Mouse (Mus musculus) MEL (cell line): ENCODE results near the gene Axin2. TPM values are rescaled to one million over a fixed set of nuclear protein-coding genes. Genes with fewer than 3 reads are reported as not detected.

Source experiments
- DNase-seq: peaks from one replicate; pipeline ENCODE4 v3.0.0; 2011; ENCODE audit warnings: low read depth, low spot score
- H3K27ac ChIP-seq: 2 replicates; pipeline ENCODE4 v1.5.1; 2012; ENCODE audit warnings: low read depth, mild to moderate bottlenecking, control low read depth, low read length, moderate library complexity; ENCODE audit not compliant: control insufficient read depth
- H3K27me3 ChIP-seq, 2 experiments: fragments of 150-350 bp in 1 of 2; sonication (generic) in 1 of 2; 2 replicates each; pipeline ENCODE4 v1.6.1; 2012; ENCODE audit warnings: low read length in 2 of 2, mild to moderate bottlenecking in 2 of 2, improper control_type of control experiment in 1 of 2, moderate library complexity in 1 of 2; ENCODE audit not compliant: insufficient read depth in 2 of 2, control insufficient read depth in 1 of 2
- H3K36me3 ChIP-seq, 2 experiments: 2 replicates each; pipeline ENCODE4 v1.6.1; 2012 to 2014; ENCODE audit warnings: low read length in 2 of 2, improper control_type of control experiment in 1 of 2, inconsistent platforms in 1 of 2, mild to moderate bottlenecking in 1 of 2; ENCODE audit not compliant: insufficient read depth in 2 of 2, control insufficient read depth in 1 of 2
- H3K4me1 ChIP-seq, 2 experiments: fragments of 150-350 bp in 1 of 2; sonication (generic) in 1 of 2; 2 replicates each; pipeline ENCODE4 v1.6.1; 2012; ENCODE audit warnings: low read length in 2 of 2, improper control_type of control experiment in 1 of 2, mild to moderate bottlenecking in 1 of 2; ENCODE audit not compliant: insufficient read depth in 2 of 2, control insufficient read depth in 1 of 2
- H3K4me3 ChIP-seq, 2 experiments: fragments of 150-350 bp in 1 of 2; sonication (generic) in 1 of 2; 2 replicates each; pipeline ENCODE4 v1.5.1; 2012; ENCODE audit warnings: low read depth in 2 of 2, low read length in 2 of 2, mild to moderate bottlenecking in 2 of 2, moderate library complexity in 2 of 2, control low read depth in 1 of 2, improper control_type of control experiment in 1 of 2; ENCODE audit not compliant: control insufficient read depth in 1 of 2, insufficient read depth in 1 of 2
- H3K79me2 ChIP-seq: 2 replicates; pipeline ENCODE4 v1.6.1; 2012; ENCODE audit warnings: mild to moderate bottlenecking, low read length, moderate library complexity; ENCODE audit not compliant: control insufficient read depth, poor library complexity, insufficient read depth
- H3K9ac ChIP-seq: 2 replicates; pipeline ENCODE4 v1.6.1; 2012; ENCODE audit warnings: low read depth, mild to moderate bottlenecking, control low read depth, low read length, moderate library complexity; ENCODE audit not compliant: control insufficient read depth, poor library complexity, severe bottlenecking
- H3K9me3 ChIP-seq: fragments of 150-350 bp; sonication (generic); replicated peaks from 2 replicates; pipeline ENCODE4 v1.6.1; 2012; ENCODE audit warnings: mild to moderate bottlenecking, low read length, improper control_type of control experiment, moderate library complexity; ENCODE audit not compliant: insufficient read depth
- CHD1 ChIP-seq: IDR thresholded peaks from 2 replicates; pipeline ENCODE4 v1.6.1; 2012; ENCODE audit warnings: low read depth, mild to moderate bottlenecking, inconsistent platforms, low read length, improper control_type of control experiment
- CHD2 ChIP-seq: IDR thresholded peaks from 2 replicates; pipeline ENCODE4 v1.6.1; 2011; ENCODE audit warnings: low read length, improper control_type of control experiment
- CTCF ChIP-seq, 3 experiments: IDR thresholded peaks in 2 of 3; conservative IDR thresholded peaks in 1 of 3; 2 replicates each; pipeline ENCODE4 v1.5.1; 2011 to 2012; ENCODE audit warnings: low read length in 3 of 3, low read depth in 2 of 3, mild to moderate bottlenecking in 2 of 3, improper control_type of control experiment in 1 of 3, inconsistent platforms in 1 of 3, mixed read lengths in 1 of 3, moderate library complexity in 1 of 3; ENCODE audit not compliant: control insufficient read depth in 1 of 3, insufficient read depth in 1 of 3, poor library complexity in 1 of 3, severe bottlenecking in 1 of 3
- E2F4 ChIP-seq: IDR thresholded peaks from 2 replicates; pipeline ENCODE4 v1.6.1; 2011; ENCODE audit warnings: low read depth, low read length, improper control_type of control experiment, borderline replicate concordance
- ELF1 ChIP-seq: IDR thresholded peaks from 2 replicates; pipeline ENCODE4 v1.6.1; 2014; ENCODE audit warnings: low read depth, mild to moderate bottlenecking, inconsistent platforms, low read length, improper control_type of control experiment, moderate library complexity
- EP300 ChIP-seq, 2 experiments: IDR thresholded peaks; 2 replicates each; pipeline ENCODE4 v1.6.1; 2011; ENCODE audit warnings: improper control_type of control experiment in 2 of 2, low read length in 2 of 2, low read depth in 1 of 2, mild to moderate bottlenecking in 1 of 2
- ETS1 ChIP-seq: IDR thresholded peaks from 2 replicates; pipeline ENCODE4 v1.6.1; 2012; ENCODE audit warnings: low read depth, mild to moderate bottlenecking, inconsistent platforms, low read length, improper control_type of control experiment, moderate library complexity
- GABPA ChIP-seq: IDR thresholded peaks from 2 replicates; pipeline ENCODE4 v1.6.1; 2012; ENCODE audit warnings: low read depth, mild to moderate bottlenecking, inconsistent platforms, low read length, improper control_type of control experiment, moderate library complexity
- HCFC1 ChIP-seq: IDR thresholded peaks from 2 replicates; pipeline ENCODE4 v1.6.1; 2012; ENCODE audit warnings: low read depth, mild to moderate bottlenecking, inconsistent platforms, low read length, improper control_type of control experiment, moderate library complexity
- KAT2A ChIP-seq: conservative IDR thresholded peaks from 2 replicates; pipeline ENCODE4 v1.6.1; 2012; ENCODE audit warnings: low read depth, low read length, improper control_type of control experiment, inconsistent platforms
- MAFK ChIP-seq: IDR thresholded peaks from 2 replicates; pipeline ENCODE4 v1.6.1; 2011; ENCODE audit warnings: low read depth, mild to moderate bottlenecking, low read length, improper control_type of control experiment, borderline replicate concordance
- MAX ChIP-seq: IDR thresholded peaks from 2 replicates; pipeline ENCODE4 v1.6.1; 2011; ENCODE audit warnings: low read length, improper control_type of control experiment
- MXI1 ChIP-seq: IDR thresholded peaks from 2 replicates; pipeline ENCODE4 v1.6.1; 2011; ENCODE audit warnings: mild to moderate bottlenecking, low read depth, low read length, improper control_type of control experiment
- NELFE ChIP-seq: IDR thresholded peaks from 2 replicates; pipeline ENCODE4 v1.6.1; 2011; ENCODE audit warnings: low read depth, low read length, improper control_type of control experiment
- NRF1 ChIP-seq: IDR thresholded peaks from 2 replicates; pipeline ENCODE4 v1.6.1; 2014; ENCODE audit warnings: low read depth, mild to moderate bottlenecking, inconsistent platforms, low read length, improper control_type of control experiment, moderate library complexity; ENCODE audit not compliant: poor library complexity, insufficient read depth, severe bottlenecking
- POLR2A ChIP-seq, 2 experiments: IDR thresholded peaks; 2 replicates each; pipeline ENCODE4 v1.6.1; 2011 to 2012; ENCODE audit warnings: low read length in 2 of 2, mild to moderate bottlenecking in 2 of 2, control low read depth in 1 of 2, improper control_type of control experiment in 1 of 2, low read depth in 1 of 2, moderate library complexity in 1 of 2; ENCODE audit not compliant: control insufficient read depth in 1 of 2, insufficient read depth in 1 of 2, poor library complexity in 1 of 2
- POLR2AphosphoS5 ChIP-seq: IDR thresholded peaks from 2 replicates; pipeline ENCODE4 v1.6.1; 2012; ENCODE audit warnings: low read depth, borderline replicate concordance, mild to moderate bottlenecking, inconsistent platforms, low read length, moderate library complexity, mixed read lengths
- RCOR1 ChIP-seq: IDR thresholded peaks from 2 replicates; pipeline ENCODE4 v1.6.1; 2012; ENCODE audit warnings: low read depth, mild to moderate bottlenecking, inconsistent platforms, low read length, improper control_type of control experiment
- SMC3 ChIP-seq: IDR thresholded peaks from 2 replicates; pipeline ENCODE4 v1.6.1; 2011; ENCODE audit warnings: low read depth, low read length, improper control_type of control experiment
- TAL1 ChIP-seq: IDR thresholded peaks from 2 replicates; pipeline ENCODE4 v1.6.1; 2012; ENCODE audit warnings: mild to moderate bottlenecking, inconsistent platforms, low read length, moderate library complexity, mixed read lengths
- TBP ChIP-seq: IDR thresholded peaks from 2 replicates; pipeline ENCODE4 v1.8.0; 2011; ENCODE audit warnings: low read depth, low read length, improper control_type of control experiment
- UBTF ChIP-seq: IDR thresholded peaks from 2 replicates; pipeline ENCODE4 v1.6.1; 2012; ENCODE audit warnings: low read depth, mild to moderate bottlenecking, inconsistent platforms, low read length, improper control_type of control experiment, moderate library complexity, borderline replicate concordance; ENCODE audit not compliant: insufficient read depth
- USF1 ChIP-seq: IDR thresholded peaks from 2 replicates; pipeline ENCODE4 v1.6.1; 2014; ENCODE audit warnings: low read depth, mild to moderate bottlenecking, inconsistent platforms, low read length, improper control_type of control experiment, moderate library complexity
- ZC3H11A ChIP-seq: IDR thresholded peaks from 2 replicates; pipeline ENCODE4 v1.6.1; 2012; ENCODE audit warnings: low read depth, mild to moderate bottlenecking, inconsistent platforms, low read length, improper control_type of control experiment
- ZKSCAN1 ChIP-seq: IDR thresholded peaks from 2 replicates; pipeline ENCODE4 v1.6.1; 2012; ENCODE audit warnings: low read depth, mild to moderate bottlenecking, inconsistent platforms, low read length, improper control_type of control experiment, moderate library complexity
- ZMIZ1 ChIP-seq: IDR thresholded peaks from 2 replicates; pipeline ENCODE4 v1.6.1; 2012; ENCODE audit warnings: low read depth, mild to moderate bottlenecking, inconsistent platforms, low read length, improper control_type of control experiment, moderate library complexity
- ZNF384 ChIP-seq: IDR thresholded peaks from 2 replicates; pipeline ENCODE4 v1.6.1; 2012; ENCODE audit warnings: low read depth, mild to moderate bottlenecking, inconsistent platforms, low read length, improper control_type of control experiment
- polyA plus RNA-seq, 2 experiments: library from polyadenylated mRNA; stranded (reverse) in 1 of 2; unstranded in 1 of 2; fragments of >175 nt in 1 of 2; fragments of >200 nt in 1 of 2; gene quantifications; 2 replicates each; pipeline versions ENCODE4 v1.2.1 to v1.2.4; 2012; ENCODE audit warnings: low replicate concordance in 2 of 2, low read depth in 1 of 2; ENCODE audit not compliant: insufficient read length in 2 of 2, insufficient read depth in 1 of 2, missing spikeins in 1 of 2
- total RNA-seq: library from RNA; depleted of rRNA; stranded (reverse); fragments of 300-350 nt; gene quantifications from 2 replicates; pipeline ENCODE4 v1.2.3, GENCODE M21; 2012

Gene Axin2
- total and polyA plus RNA-seq, 3 experiments: not detected

DNA sequence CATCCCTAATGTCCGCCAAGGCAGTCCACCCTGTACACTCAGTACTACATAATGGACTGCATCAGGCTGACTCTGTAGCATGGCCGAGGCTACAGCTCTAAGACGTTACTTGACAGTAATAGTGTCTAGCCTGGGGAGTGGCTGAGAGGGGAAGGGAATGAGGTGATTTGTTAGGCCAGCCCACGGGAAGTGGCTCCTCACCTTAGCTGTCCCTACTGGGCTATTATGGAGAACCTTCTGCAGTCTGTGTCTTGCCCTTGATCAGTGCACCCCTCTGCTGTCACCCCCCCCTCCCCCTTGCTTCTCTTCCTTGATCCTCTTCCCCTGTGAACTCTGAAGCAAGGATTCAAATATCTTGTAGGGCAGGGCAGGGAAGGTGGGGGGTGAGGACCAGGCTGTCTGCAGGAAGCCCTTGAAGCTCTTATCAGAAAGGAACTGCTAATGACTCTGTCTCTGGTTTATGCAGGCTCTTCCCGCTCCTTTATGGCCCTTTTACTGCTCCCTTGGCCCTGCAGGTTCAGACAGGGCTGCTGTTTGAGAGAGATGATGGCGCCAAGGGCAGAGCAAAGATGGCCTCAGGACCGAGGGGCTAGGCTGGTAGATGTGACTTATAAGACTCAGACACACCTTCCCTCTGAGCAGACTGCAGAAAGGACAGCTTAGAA, 13.4 kb upstream of the Axin2 start:
- Histone ChIP-seq H3K9me3 (no peaks in the 10 kb centered on the region), H3K4me3 (no peak overlapping the region), H3K27me3 (no peaks in the 10 kb centered on the region), H3K36me3 (no peaks in the 10 kb centered on the region), H3K4me1 (no peaks in the 10 kb centered on the region), H3K9ac (no peak overlapping the region), H3K79me2 (no peaks in the 10 kb centered on the region), H3K27ac (no peak overlapping the region)
- TF ChIP-seq UBTF: no peak
- no peak for TF ChIP-seq POLR2AphosphoS5
- no peak for TF ChIP-seq ZNF384
- TF ChIP-seq MAX: no peak
- TF ChIP-seq MXI1: no peak
- TF ChIP-seq E2F4: no peak
- TF ChIP-seq HCFC1: no peak
- TF ChIP-seq ZKSCAN1: no peak
- TF ChIP-seq CHD1: no peak
- no peak for TF ChIP-seq CTCF (IDR thresholded peaks at IDR 0.05 in 2 of 3, conservative IDR thresholded peaks at IDR 0.05 in 1 of 3; ENCODE audit: control insufficient read depth in 1 of 3, insufficient read depth in 1 of 3, low read depth in 2 of 3, low read length in 3 of 3, poor library complexity in 1 of 3, severe bottlenecking in 1 of 3)
- no peak for TF ChIP-seq ELF1
- TF ChIP-seq TBP: no peak
- TF ChIP-seq GABPA: no peak
- no peak for TF ChIP-seq SMC3
- no peak for TF ChIP-seq TAL1
- TF ChIP-seq RCOR1: no peak
- no peak for TF ChIP-seq ETS1
- no peak for TF ChIP-seq MAFK
- DNase-seq: no peak

DNA sequence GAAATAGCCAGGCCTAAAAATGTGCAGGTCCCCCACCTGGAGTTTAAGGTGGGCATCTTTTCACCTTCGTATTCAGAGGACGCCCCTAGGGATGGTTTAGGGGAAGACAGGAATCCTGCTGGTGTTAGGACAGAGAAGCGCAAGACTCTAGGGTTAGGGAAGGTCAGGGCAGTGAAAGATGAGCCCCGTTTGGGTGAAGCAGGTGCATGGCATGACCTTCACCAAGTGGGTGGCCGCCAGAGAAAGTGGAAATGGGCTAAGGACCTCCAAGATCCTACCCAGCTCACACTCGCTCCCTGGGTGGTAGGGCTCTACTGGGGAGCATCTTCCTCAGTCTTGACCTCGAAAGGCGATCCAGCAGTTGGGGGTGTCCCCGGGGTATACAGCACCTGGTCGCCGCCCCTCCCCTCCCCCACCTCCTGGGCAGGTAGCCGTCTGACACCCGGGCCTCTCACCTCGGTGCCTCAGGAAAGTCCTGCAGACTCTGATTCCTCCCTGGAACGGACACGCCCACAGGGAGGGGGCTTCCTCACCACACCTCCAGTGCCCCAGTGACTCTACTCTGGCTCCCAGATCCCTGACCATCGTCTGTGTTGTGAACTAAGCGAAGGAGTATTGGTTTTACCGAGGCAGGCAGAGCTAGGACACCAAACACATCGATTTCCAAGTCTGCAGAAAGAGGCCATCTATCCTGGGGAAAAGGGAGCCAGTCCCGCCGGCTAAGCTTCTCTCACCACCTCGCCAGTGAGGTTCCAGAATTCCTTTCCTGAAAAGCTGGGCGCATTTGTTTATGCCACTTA, 10.6 kb upstream of the Axin2 start:
- no peak overlapping the region for H3K27ac ChIP-seq
- H3K4me1 ChIP-seq: no peaks in the 10 kb centered on the region
- H3K27me3 ChIP-seq: no peaks in the 10 kb centered on the region
- no peak overlapping the region for H3K4me3 ChIP-seq
- TF ChIP-seq EP300 (IDR thresholded peaks at IDR 0.05; ENCODE audit: low read depth in 1 of 2, low read length in 2 of 2) (no peak), E2F4 (no peak), ZC3H11A (no peak), SMC3 (no peak), TAL1 (no peak), TBP (no peak), MAFK (no peak), POLR2A (IDR thresholded peaks at IDR 0.05; ENCODE audit: control insufficient read depth in 1 of 2, insufficient read depth in 1 of 2, low read depth in 1 of 2, low read length in 2 of 2, poor library complexity in 1 of 2) (no peak), NELFE (no peak), NRF1 (no peak), USF1 (no peak), CHD2 (no peak), ELF1 (no peak), RCOR1 (no peak), KAT2A (no peak), ZMIZ1 (no peak)
- H3K9me3 ChIP-seq: no peaks in the 10 kb centered on the region
- DNase-seq: no peak
- H3K79me2 ChIP-seq: no peaks in the 10 kb centered on the region
- H3K9ac ChIP-seq: no peak overlapping the region
- H3K36me3 ChIP-seq: no peaks in the 10 kb centered on the region
